Mouse (Mus musculus) liver, postnatal 0 days (tissue): ENCODE results near the gene Slc22a12. TPM values are rescaled to one million over a fixed set of nuclear protein-coding genes. Genes with fewer than 3 reads are reported as not detected.

ENCODE experiments used
- ATAC-seq: fragments of 200-750 bp; cut with Nextera tagmentation; 2 replicates; pipeline ENCODE4 v1.8.0; 2017; ENCODE audit warnings: mild to moderate bottlenecking, moderate library complexity
- DNase-seq: peaks from one replicate; pipeline ENCODE4 v3.0.0-alpha.2; 2016
- H3K27ac ChIP-seq: fragments of 300-500 bp; sonication (generic); 2 replicates; pipeline ENCODE4 v1.5.1; 2014; ENCODE audit warnings: antibody characterized with exemption, moderate library complexity, mild to moderate bottlenecking, low read depth
- H3K27me3 ChIP-seq: fragments of 300-500 bp; sonication (generic); 2 replicates; pipeline ENCODE4 v1.6.1; 2014; ENCODE audit warnings: low read length, control low read depth, mixed read lengths; ENCODE audit not compliant: insufficient read depth
- H3K36me3 ChIP-seq: fragments of 300-500 bp; sonication (generic); replicated peaks from 2 replicates; pipeline ENCODE4 v1.6.1; 2014; ENCODE audit warnings: mild to moderate bottlenecking, control low read depth, low read length, moderate library complexity, mixed read lengths; ENCODE audit not compliant: insufficient read depth
- H3K4me1 ChIP-seq: fragments of 300-500 bp; sonication (generic); 2 replicates; pipeline ENCODE4 v1.6.1; 2014; ENCODE audit warnings: antibody characterized with exemption, mild to moderate bottlenecking, control low read depth; ENCODE audit not compliant: insufficient read depth
- H3K4me2 ChIP-seq: fragments of 300-500 bp; sonication (generic); 2 replicates; pipeline ENCODE4 v1.6.1; 2014; ENCODE audit warnings: low read depth, mild to moderate bottlenecking, low read length, moderate library complexity, mixed read lengths
- H3K4me3 ChIP-seq: fragments of 300-500 bp; sonication (generic); 2 replicates; pipeline ENCODE4 v1.5.1; 2014; ENCODE audit warnings: low read depth, low read length
- H3K9ac ChIP-seq: fragments of 300-500 bp; sonication (generic); replicated peaks from 2 replicates; pipeline ENCODE4 v1.6.1; 2014; ENCODE audit warnings: mild to moderate bottlenecking, moderate library complexity
- H3K9me3 ChIP-seq: fragments of 300-500 bp; sonication (generic); 2 replicates; pipeline ENCODE4 v1.6.1; 2016; ENCODE audit warnings: mild to moderate bottlenecking, control low read depth, low read length, mixed read lengths
- CTCF ChIP-seq: sonication (generic); IDR thresholded peaks from 2 replicates; pipeline ENCODE4 v1.5.1; 2016; ENCODE audit warnings: antibody characterized with exemption, low read depth
- EP300 ChIP-seq: IDR thresholded peaks from 2 replicates; pipeline ENCODE4 v1.6.1; 2016; ENCODE audit warnings: antibody characterized with exemption, low read depth, mild to moderate bottlenecking
- WGBS: fragments of 180-500 bp; shearing (Covaris S2); extraction: QIAGEN DNeasy Blood & Tissue Kit; methylation state at CpG from one replicate; pipeline ENCODE4 v1.1.7; 2014; ENCODE audit not compliant: insufficient replicate concordance; 5-methylcytosine and 5-hydroxymethylcytosine counted together
- polyA plus RNA-seq: library from polyadenylated mRNA; unstranded; fragments of >200 nt; fragmentation: Nextera tagmentation; extraction: Ambion mirVana; gene quantifications from 2 replicates; pipeline ENCODE4 v1.2.1, GENCODE M21; 2015

Slc22a12 gene
- polyA plus RNA-seq, 1 experiment from 2014 or later = not detected

DNA sequence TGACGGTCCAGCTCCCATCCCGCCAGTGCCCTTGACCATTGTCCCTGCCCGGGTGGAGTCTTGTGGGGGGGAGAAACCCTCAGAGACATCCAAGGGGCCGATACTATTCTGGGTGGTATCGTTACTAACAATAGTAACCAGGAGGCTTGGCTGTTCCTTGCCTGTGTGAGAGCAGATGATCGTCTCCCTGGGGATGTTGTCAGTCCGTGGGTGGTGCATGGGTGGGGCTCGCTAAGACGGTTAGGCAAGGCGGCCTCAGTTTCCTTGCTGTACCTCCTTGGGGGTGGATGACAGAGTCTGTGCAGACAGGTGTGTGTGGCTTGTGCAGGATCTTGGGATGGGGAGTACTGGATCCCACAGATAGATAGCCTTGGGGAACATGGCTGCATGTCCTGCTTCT, 35.4 kb downstream of the Slc22a12 start:
- H3K9me3 ChIP-seq = no peaks in the 10 kb centered on the region
- no peak for DNase-seq
- 32% methylated on average over 10 of the region's 10 CpGs for WGBS

GRCm38 (mm10) chr19:6504656-6505045, 38.2 kb downstream of the Slc22a12 start:
- H3K27ac ChIP-seq = no peak overlapping the region
- TF ChIP-seq CTCF = no peak
- no peak for TF ChIP-seq EP300
- H3K9me3 ChIP-seq = no peaks in the 10 kb centered on the region
- DNase-seq (no peak), ATAC-seq (no peak)
- no peak overlapping the region for H3K4me2 ChIP-seq
- WGBS = 84% methylated on average over 12 of the region's 12 CpGs
- H3K4me3 ChIP-seq = no peak overlapping the region
- peaks cover 6% of the 10 kb centered on the region for H3K4me1 ChIP-seq
- H3K27me3 ChIP-seq = peaks cover 70% of the 10 kb centered on the region
- no peak overlapping the region for H3K9ac ChIP-seq
- no peaks in the 10 kb centered on the region for H3K36me3 ChIP-seq

More for the DNA sequence above, 35.4 kb downstream of the Slc22a12 start:
- no peak for ATAC-seq
- no peak overlapping the region for H3K27ac ChIP-seq
- H3K4me2 ChIP-seq = no peak overlapping the region
- no peak overlapping the region for H3K9ac ChIP-seq
- no peak for TF ChIP-seq EP300
- no peak for TF ChIP-seq CTCF
- H3K4me1 ChIP-seq = peaks cover 1% of the 10 kb centered on the region; the same call in 1 of the 2 replicates
- H3K4me3 ChIP-seq = no peak overlapping the region
- no peaks in the 10 kb centered on the region for H3K36me3 ChIP-seq
- H3K27me3 ChIP-seq = peaks cover 45% of the 10 kb centered on the region

GRCm38 (mm10) chr19:6503926-6504655, 38.7 kb downstream of the Slc22a12 start:
- no peak for ATAC-seq
- H3K9me3 ChIP-seq = no peaks in the 10 kb centered on the region
- 27% methylated on average over 16 of the region's 16 CpGs for WGBS
- H3K27ac ChIP-seq = no peak overlapping the region
- H3K4me2 ChIP-seq = no peak overlapping the region
- peaks cover 6% of the 10 kb centered on the region for H3K4me1 ChIP-seq
- H3K36me3 ChIP-seq = no peaks in the 10 kb centered on the region
- no peak overlapping the region for H3K9ac ChIP-seq
- no peak for DNase-seq
- TF ChIP-seq EP300 (no peak), CTCF (no peak)
- H3K27me3 ChIP-seq = peaks cover 76% of the 10 kb centered on the region
- H3K4me3 ChIP-seq = no peak overlapping the region

- DNase-seq (peak; percentile 67), ATAC-seq (no peak)
- Histone ChIP-seq H3K27me3 (peaks cover 82% of the 10 kb centered on the region), H3K4me1 (peaks cover 6% of the 10 kb centered on the region), H3K4me3 (peak overlapping the region; percentile 20; the same call in 1 of the 2 replicates), H3K9me3 (no peaks in the 10 kb centered on the region), H3K27ac (no peak overlapping the region), H3K9ac (no peak overlapping the region), H3K4me2 (peak overlapping the region; percentile 49), H3K36me3 (no peaks in the 10 kb centered on the region)
- TF ChIP-seq CTCF (no peak), EP300 (no peak)
- 5% methylated on average over 20 of the region's 20 CpGs for WGBS
These were observed 40.1 kb downstream of the Slc22a12 start for GRCm38 (mm10) chr19:6502543-6503319.

DNA sequence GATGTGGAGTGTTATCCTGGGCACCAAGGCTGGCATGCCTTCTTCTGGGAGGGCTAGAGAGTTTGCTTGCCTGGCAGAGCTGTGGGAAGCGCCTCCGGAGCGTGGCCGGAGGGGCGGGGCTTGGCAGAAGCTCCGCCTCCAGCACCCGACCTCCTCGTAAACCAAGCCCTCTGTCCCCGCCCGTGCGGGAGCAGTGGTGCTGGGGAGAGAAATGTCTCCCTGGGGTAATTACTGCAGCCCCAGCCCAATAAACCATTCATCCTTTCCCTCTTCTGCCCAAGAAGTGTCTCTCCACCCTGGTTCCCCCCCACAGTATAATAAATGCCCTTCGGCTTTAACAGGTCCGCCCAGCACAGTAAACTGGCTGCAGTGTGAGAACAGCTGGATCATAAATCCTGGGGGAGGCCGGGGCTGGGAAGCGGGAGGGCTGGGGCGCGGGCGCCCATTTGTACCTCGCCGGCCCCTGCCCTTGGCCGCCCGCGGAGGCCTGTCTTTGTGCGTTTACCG, 40.7 kb downstream of the Slc22a12 start:
- DNase-seq (peak; percentile 38), ATAC-seq (no peak)
- 1% methylated on average over 25 of the region's 25 CpGs for WGBS
- Histone ChIP-seq H3K27me3 (peaks cover 88% of the 10 kb centered on the region), H3K9me3 (no peaks in the 10 kb centered on the region), H3K9ac (no peak overlapping the region), H3K4me1 (peaks cover 6% of the 10 kb centered on the region), H3K4me2 (peak overlapping the region; percentile 49), H3K27ac (no peak overlapping the region), H3K4me3 (peak overlapping the region; percentile 20; the same call in 1 of the 2 replicates), H3K36me3 (no peaks in the 10 kb centered on the region)
- TF ChIP-seq EP300 (no peak), CTCF (no peak)

DNA sequence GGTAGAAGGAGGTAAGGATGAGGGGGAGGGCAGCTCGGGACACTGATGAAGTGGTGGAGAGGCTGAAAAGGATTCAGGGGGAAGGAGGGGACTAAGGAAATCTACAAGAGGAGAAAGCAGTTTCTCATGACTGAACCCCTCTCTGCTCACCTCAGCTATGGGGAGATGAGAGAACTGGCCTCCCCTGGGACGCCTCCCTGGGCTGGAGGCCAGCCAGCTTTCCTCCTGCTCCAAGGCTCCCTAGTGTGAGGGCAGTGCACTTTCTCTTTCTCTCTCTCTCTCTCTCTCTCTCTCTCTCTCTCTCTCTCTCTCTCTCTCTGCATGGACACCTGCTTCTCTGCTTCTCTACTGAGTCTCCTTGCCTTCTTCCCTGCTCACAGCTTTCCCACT, 42.2 kb downstream of the Slc22a12 start:
- DNase-seq = no peak
- Histone ChIP-seq H3K9me3 (no peaks in the 10 kb centered on the region), H3K4me1 (peaks cover 6% of the 10 kb centered on the region), H3K9ac (no peak overlapping the region), H3K4me2 (no peak overlapping the region), H3K27me3 (peaks cover 97% of the 10 kb centered on the region), H3K4me3 (no peak overlapping the region), H3K36me3 (no peaks in the 10 kb centered on the region), H3K27ac (no peak overlapping the region)
- 33% methylated on average over 2 of the region's 2 CpGs for WGBS
- no peak for ATAC-seq
- TF ChIP-seq CTCF = no peak
- no peak for TF ChIP-seq EP300
